Mouse (Mus musculus) ovary, postnatal 10 days (tissue): ENCODE results near the gene Abca7.

Experiments used
- DNase-seq: peaks from one replicate; pipeline ENCODE4 v3.0.0; 2022; ENCODE audit warnings: low spot score

Abca7 gene

DNA sequence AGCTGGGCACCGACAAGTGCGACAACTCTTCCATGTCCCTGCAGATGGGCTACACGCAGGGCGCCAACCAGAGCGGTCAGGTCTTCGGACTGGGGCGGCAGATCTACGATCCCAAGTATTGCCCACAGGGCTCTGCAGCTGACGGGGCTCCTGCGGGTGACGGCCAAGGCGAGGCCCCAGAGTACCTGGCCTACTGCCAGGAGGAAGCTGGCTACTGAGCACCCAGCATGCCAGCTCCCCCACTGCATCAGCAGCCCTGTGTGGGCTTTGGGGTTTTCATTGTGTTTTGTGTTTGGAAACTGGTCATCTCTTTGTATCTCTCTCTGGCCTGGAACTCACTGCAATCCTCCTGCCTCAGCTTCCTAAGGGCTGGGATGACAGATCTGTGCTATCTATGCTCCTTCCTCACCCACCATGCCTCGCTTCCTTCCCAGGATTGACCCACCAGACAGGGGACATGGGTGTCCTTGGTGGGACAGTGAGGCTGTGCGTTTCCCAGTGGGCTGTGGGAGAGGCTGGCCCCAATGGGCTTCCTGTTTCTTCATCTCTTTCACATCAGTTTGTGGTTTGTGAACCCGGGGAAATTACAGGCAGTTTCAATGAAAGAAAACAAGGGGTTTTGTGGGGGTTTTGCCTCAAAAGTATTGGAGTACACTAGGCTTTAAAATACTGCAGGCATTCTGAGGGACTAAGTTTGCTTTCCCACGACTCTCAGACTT lies 1.7 kb upstream of the Abca7 start:
- no peak for DNase-seq

- DNase-seq, result no peak
These were observed 658 bp upstream of the Abca7 start for GRCm38 (mm10) chr10:79995636-79996035.

DNA sequence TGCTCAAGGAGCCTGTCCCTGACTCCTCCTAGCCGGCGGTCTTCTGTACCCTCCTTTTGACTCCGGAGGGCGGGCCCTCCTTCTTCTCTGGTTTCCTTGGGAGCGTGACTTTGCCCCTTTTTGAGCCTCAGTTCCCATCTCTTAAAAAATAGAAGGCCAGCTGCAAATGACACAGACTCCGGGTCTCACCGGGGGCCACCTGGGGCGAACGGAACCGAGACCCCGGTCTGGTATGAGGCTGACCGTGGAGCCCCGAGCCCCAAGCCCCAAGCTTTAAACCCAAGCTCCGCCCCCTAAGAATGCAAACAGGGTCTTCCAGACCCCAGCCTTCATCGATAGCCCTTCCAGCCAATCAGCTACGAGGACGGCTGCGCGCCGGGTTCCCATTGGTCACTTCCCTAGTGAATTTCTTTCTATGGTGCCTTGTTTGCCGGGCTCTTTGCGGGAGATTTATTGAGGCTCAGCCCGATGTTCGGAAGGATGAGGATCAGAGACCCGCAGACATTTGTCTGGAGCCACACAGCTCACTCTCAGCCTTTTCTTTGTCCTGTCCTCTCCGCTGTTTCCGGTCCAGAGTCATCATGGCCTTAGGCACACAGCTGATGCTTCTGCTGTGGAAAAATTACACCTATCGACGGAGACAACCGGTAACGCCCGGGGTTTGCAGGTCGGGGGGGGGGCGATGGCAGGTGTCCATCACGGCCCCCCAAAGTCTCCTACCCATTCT lies 903 bp downstream of the Abca7 start:
- peak; percentile 45 for DNase-seq

- DNase-seq, result no peak
These were observed 1.5 kb downstream of the Abca7 start for GRCm38 (mm10) chr10:79997819-79998218.

DNA sequence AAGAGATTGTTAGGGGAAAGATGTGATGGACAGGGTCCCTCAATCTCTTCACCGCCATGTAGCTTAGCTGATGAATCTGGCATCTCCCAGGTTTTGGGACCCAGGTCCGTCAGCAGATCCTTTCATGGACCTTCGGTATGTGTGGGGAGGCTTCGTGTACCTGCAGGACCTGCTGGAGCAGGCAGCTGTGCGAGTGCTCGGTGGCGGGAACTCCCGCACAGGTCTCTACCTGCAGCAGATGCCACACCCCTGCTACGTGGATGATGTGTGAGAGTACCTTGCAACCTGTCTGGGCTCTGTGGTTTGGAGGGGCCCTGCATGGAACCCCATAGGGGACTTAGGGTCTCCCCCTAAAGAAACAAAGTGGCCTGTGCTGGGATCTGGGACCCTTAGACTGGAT lies 5.7 kb downstream of the Abca7 start:
- DNase-seq, result no peak

DNA sequence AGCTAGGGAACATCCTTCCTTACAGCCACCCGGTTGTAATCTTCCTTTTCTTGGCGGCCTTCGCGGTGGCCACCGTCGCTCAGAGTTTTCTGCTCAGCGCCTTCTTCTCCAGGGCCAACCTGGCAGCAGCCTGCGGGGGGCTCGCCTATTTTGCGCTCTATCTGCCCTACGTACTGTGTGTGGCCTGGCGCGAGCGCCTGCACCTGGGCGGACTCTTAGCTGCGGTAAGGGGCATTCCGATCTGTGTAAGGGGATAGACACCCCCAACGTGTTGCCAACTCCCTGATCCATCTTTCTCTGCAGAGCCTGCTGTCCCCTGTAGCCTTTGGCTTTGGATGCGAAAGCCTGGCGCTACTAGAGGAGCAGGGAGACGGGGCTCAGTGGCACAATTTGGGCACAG lies 6.5 kb downstream of the Abca7 start:
- no peak for DNase-seq

GRCm38 (mm10) chr10:80003374-80004232 lies 7.3 kb downstream of the Abca7 start:
- DNase-seq, result no peak

DNA sequence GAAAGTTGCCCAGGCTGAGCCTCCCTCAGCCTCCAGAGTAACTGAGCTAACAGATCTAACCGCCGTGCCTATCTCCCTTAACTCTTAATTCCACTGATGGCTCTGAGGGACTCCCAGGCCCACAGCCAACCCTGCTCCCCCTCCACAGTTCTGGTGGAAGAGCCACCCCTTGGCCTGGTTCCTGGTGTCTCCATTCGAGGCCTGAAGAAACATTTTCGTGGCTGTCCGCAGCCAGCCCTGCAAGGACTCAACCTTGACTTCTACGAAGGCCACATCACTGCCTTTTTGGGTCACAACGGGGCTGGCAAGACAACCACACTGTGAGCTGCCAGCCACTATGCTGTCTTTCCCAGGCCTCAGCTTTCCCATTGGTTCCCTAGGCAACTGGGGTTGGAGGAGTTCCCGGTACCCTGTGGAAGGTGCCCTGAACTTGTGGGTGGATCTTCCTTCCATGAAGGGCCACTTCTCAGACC lies 8.0 kb downstream of the Abca7 start:
- no peak for DNase-seq

DNA sequence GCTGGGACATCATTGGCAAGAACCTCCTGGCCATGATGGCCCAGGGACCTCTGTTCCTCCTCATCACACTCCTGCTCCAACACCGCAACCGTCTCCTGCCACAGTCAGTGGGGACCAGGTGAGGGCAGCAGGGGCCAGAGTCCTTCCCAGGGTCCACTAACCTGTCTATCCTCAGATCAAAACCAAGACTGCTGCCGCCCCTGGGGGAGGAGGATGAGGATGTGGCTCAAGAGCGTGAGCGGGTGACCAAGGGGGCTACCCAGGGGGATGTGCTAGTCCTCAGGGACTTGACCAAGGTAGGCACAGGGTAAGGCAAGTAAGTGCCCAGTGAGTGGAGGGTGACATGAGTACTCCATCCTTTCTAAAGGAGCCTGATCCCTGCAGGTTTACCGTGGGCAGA lies 15.4 kb downstream of the Abca7 start:
- no peak for DNase-seq

DNA sequence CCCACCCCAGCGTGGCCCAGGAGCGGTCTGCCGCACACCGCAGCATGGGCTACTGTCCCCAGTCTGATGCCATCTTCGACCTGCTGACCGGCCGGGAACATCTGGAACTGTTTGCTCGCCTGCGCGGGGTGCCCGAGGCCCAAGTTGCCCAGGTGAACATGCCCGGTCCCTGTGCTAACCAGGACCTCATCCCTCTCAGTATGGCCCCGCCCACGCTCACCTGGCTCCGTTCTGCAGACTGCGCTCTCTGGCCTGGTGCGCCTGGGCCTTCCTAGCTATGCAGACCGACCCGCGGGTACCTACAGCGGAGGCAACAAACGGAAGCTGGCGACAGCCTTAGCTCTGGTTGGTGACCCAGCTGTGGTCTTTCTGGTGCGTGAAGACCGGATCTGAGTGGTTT lies 17.3 kb downstream of the Abca7 start:
- DNase-seq, result no peak

DNA sequence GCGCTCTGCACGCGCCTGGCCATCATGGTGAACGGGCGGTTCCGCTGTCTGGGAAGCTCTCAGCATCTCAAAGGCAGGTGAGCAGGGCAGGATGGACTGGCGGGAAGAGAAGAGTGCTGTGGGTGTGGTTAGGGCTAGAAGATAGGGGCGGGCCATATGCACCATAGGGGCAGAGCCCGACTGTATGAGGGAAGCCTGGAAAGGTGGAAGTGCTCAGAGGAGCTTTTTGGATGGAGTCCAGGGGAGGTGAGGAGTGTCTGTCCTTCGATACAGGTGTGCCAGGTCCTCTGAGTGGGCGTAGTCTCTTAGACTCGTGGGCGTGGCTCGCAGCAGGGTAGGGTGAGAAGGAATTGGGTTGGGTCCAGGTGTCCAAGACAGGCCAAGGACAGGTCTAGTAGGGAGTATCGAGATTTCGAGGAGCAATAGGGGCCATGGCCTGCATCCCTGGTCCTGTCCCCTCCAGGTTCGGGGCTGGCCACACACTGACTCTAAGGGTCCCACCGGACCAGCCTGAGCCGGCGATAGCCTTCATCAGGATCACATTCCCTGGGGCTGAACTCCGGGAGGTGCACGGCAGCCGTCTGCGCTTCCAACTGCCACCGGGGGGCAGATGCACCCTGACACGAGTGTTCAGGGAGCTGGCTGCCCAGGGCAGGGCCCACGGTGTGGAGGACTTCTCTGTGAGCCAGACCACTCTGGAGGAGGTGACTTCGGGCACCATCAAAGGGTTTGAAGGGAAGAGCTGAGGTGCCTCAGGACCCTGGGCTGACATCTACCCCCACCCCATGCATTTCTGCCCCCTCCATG lies 18.4 kb downstream of the Abca7 start:
- DNase-seq, result no peak

DNA sequence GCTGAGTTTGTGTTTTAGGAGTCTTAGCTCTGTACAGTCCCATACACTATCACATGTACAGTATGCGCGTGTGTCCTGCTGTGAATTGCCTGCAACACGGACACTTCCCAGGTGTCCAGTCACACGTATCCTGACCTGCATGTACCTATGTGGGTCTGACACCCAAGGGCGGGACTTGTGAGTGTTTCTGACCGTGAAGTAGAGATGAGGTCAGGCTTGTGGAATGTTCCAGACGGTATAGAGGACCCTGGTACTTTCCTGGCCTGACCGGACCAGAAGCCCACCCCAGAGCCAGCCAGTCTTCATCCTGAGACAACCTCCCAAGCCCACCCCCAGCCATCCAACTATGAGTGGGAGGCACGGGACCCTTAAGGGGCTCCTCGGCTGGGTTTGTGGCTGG lies 19.3 kb downstream of the Abca7 start:
- no peak for DNase-seq

- no peak for DNase-seq
These were observed 20.2 kb downstream of the Abca7 start, which contains the start of gene Arhgap45 for GRCm38 (mm10) chr10:80016511-80016910. Gene Arhgap45, plus strand, starts transcription at chr10:80016653.

DNA sequence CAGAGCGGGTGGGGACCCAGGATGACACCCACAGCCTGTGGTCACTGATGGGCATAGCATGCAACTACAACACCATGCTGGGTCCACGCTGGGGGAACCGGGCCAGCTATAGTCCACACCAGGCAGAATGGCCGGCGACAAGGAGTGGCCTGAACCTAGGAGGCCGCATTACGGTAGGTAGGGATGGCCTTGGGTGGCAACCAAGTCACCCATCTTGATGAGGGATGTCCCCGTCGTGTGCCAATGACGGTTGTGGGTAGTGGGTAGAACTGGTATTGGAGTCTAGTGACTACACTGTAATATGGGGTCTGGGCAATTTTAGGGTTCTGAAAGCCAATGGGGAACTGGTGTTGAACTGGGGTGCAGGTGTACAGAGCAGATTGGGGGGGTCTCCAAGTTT lies 20.6 kb downstream of the Abca7 start:
- DNase-seq, result no peak

GRCm38 (mm10) chr10:80017361-80017760 lies 21.1 kb downstream of the Abca7 start:
- no peak for DNase-seq

GRCm38 (mm10) chr10:80017771-80018170 lies 21.5 kb downstream of the Abca7 start:
- no peak for DNase-seq

GRCm38 (mm10) chr10:80018739-80019297 lies 22.5 kb downstream of the Abca7 start:
- DNase-seq, result no peak

DNA sequence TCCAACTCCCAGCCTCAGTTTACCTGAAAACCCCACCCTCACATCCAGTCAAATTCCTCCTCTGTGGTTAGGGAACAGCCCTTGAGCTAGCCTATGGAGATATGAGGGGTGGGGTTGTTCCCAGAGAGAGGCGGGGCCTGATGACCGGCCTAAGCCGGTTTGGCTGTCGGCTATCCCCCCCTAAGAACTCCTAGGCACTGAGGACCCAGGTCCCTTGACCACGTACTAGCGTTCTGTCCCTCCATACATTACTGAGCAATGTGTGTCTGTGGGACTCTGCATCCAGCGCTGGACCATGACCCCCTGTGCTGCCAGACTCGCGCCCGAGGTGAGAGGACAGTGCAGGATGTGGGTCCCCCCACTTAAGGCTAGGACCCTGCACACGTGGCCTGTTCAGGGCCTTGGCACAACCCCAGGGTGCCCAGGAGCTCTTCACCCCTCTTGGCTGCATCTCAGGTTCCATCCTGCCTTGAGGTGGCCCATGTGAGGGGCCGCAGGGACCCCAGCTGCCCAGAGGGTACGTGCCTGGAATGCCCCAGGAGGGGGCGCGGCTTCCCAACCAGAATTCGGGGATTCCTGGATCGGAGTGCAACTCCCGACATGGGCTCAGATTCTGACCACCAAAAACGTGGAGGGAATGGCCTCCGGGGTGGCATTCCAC lies 23.3 kb downstream of the Abca7 start:
- no peak for DNase-seq

DNA sequence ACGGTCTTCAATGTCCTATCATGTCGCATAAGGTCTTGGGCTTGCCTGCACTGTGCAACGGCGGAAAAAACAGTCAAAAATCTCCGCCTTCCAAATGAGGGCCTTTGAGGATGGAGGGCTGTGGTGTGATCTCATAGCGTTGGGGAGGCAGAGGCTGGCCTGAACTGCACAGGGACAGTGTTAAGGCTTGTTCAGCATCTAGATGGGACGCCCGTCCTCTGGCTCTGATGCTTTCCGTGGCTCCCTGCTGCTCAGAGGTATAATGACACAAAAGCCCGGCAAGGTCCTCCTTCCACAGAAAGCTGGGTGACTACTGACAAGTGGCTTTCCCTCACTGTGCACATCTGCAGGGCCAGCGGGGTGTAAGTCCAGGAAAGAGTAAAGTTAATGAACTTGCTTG lies 23.9 kb downstream of the Abca7 start:
- no peak for DNase-seq

DNA sequence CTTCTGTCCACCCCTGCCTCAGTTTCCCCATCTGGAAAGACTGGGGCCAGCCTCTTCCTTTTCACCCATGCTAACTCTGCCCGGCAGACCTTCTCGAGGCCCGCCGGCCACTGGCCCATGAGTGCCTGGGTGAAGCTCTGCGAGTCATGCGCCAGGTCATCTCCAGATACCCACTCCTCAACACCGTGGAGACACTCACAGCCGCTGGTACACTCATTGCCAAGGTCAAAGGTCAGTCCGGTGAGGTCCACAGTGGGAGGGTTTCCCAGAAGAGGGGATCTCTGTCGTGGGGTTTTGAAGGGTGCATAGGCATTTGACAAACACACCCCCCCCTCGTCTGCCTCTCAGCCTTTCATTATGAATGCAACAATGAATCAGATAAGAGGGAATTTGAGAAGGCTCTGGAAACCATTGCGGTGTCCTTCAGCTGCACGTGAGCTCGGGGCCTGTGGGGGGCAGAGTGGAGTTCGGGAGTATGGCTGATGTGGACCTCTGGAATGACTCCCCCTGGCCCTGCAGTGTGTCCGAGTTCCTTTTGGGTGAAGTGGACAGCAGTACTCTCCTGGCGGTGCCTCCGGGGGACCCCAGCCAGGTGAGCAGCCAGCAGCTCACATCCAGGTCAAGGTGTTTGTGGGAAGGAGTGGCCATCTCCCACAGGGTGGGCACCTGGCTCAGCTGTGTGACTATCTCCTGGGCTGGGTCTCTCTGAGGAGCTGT lies 24.5 kb downstream of the Abca7 start:
- no peak for DNase-seq
